Mouse (Mus musculus): ENCODE measurements around the gene Uvssa.

- TF ChIP-seq TAL1 (IDR thresholded peaks at IDR 0.05; ENCODE audit: low read length) = no peak
- TF ChIP-seq GATA1 (IDR thresholded peaks at IDR 0.05; ENCODE audit: low read length) = no peak
These were observed 79.8 kb downstream of the Uvssa start for GRCm38 (mm10) chr5:33458132-33458622.
